Mouse (Mus musculus): ENCODE results near the gene Rbm24.

DNA sequence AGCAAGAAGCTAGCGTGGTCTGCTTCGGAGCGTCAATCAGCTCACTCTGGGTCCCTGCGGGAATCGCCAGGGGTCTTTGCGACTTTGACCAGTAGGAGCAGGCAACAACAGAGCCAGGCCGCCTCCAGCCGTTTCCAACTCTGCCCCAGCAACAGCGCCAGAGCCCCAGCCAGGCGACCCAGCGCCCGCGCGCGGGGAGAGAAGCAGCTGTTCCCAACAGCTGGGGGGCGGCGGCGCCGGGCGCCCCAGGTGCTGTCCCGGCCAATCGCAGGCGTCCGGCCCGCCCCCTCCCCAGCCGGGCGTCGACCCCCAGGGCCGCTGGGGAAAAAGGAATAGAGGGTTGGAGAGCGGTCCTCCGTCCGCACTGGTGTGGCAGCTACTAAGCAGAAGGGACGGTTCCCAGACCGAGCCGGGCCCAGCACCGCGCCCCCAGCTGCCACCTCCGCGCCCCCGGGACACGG, at the start of gene Rbm24:
- TF ChIP-seq CTCF (IDR thresholded peaks at IDR 0.05; ENCODE audit: low read depth, low read length) (no peak), POLR2A (IDR thresholded peaks at IDR 0.05; ENCODE audit: extremely low read depth, insufficient read depth, low read length) (no peak)
